Mouse (Mus musculus) heart, postnatal 14 days (tissue): ENCODE data around the gene Majin. TPM values are rescaled to one million over a fixed set of nuclear protein-coding genes. Genes with fewer than 3 reads are reported as not detected.

ENCODE experiments used
- DNase-seq, 2 experiments: peaks; one replicate each; pipeline ENCODE4 v3.0.0; 2021 to 2022
- intact Hi-C: fragments of 180-260 bp; cut with DNase I; formaldehyde crosslinking; loops from one replicate; pipeline ENCODE4 v1.15.1; 2025
- total RNA-seq, 2 experiments: library from RNA; stranded (reverse); gene quantifications; 2 replicates each; pipeline ENCODE4 v1.2.3; 2021

The Majin gene
- total RNA-seq, 2 experiments from 2014 or later = not detected

- no peak for DNase-seq
- intact Hi-C loops = no loop called here
These were observed 41.9 kb downstream of the Majin start, which contains the start of gene Gpha2 for GRCm38 (mm10) chr19:6226135-6226534. TSS of gene Gpha2 (plus strand) at chr19:6226380.

- intact Hi-C loops = no loop called here
- no peak for DNase-seq
These were observed 42.6 kb downstream of the Majin start for GRCm38 (mm10) chr19:6226763-6227162.

GRCm38 (mm10) chr19:6227864-6228263, 43.7 kb downstream of the Majin start:
- no peak for DNase-seq
- intact Hi-C loops = no loop called here

GRCm38 (mm10) chr19:6230411-6230810, 46.2 kb downstream of the Majin start:
- intact Hi-C loops = no loop called here
- DNase-seq = no peak

GRCm38 (mm10) chr19:6231036-6231435, 46.8 kb downstream of the Majin start:
- DNase-seq = no peak
- intact Hi-C loops = no loop called here

GRCm38 (mm10) chr19:6233647-6234046, 49.5 kb downstream of the Majin start:
- intact Hi-C loops = no loop called here
- DNase-seq = no peak

GRCm38 (mm10) chr19:6234337-6235083, 50.3 kb downstream of the Majin start:
- intact Hi-C loops = loop anchor here (5.0 kb wide), 1 partner anchor 92 kb away; the partner anchor contains the start of genes Arl2 and Batf2
- DNase-seq = no peak

GRCm38 (mm10) chr19:6235084-6236052, 51.2 kb downstream of the Majin start, which contains the start of gene Ppp2r5b:
TSS of gene Ppp2r5b (minus strand) at chr19:6235872.
- DNase-seq = peak; percentile 95 to 96
- intact Hi-C loops = loop anchor here (5.0 kb wide), 1 partner anchor 93 kb away; the partner anchor contains the start of genes Arl2 and Batf2

- peak; percentile 89 to 91 for DNase-seq
- intact Hi-C loops = loop anchor here (5.0 kb wide), 1 partner anchor 94 kb away; the partner anchor contains the start of genes Arl2 and Batf2
These were observed 51.9 kb downstream of the Majin start for GRCm38 (mm10) chr19:6236053-6236441.

- no peak for DNase-seq
These were observed 52.7 kb downstream of the Majin start for GRCm38 (mm10) chr19:6236842-6237241.

GRCm38 (mm10) chr19:6238740-6239139, 54.6 kb downstream of the Majin start:
- intact Hi-C loops = loop anchor here (5.0 kb wide), 1 partner anchor 96 kb away; the partner anchor contains the start of genes Arl2 and Batf2
- no peak for DNase-seq

More at GRCm38 (mm10) chr19:6236842-6237241, 52.7 kb downstream of the Majin start:
- intact Hi-C loops = loop anchor here (5.0 kb wide), 1 partner anchor 95 kb away; the partner anchor contains the start of genes Arl2 and Batf2

GRCm38 (mm10) chr19:6240136-6240535, 55.9 kb downstream of the Majin start:
- intact Hi-C loops = no loop called here
- no peak for DNase-seq

- DNase-seq = no peak
- intact Hi-C loops = no loop called here
These were observed 56.5 kb downstream of the Majin start for GRCm38 (mm10) chr19:6240725-6241124.

- intact Hi-C loops = no loop called here
- peak; percentile 98 to 99 for DNase-seq
These were observed 57.3 kb downstream of the Majin start, which contains the start of gene Atg2a for GRCm38 (mm10) chr19:6241274-6242107. TSS of gene Atg2a (plus strand) at chr19:6241668.

- DNase-seq = peak; percentile 47 to 57
- intact Hi-C loops = no loop called here
These were observed 58.1 kb downstream of the Majin start for GRCm38 (mm10) chr19:6242281-6242680.

GRCm38 (mm10) chr19:6243226-6243625, 59.0 kb downstream of the Majin start:
- intact Hi-C loops = no loop called here
- no peak for DNase-seq

- intact Hi-C loops = loop anchor here (5.0 kb wide), 1 partner anchor 701 kb away; no protein-coding TSS in a partner anchor
- no peak for DNase-seq
These were observed 61.6 kb downstream of the Majin start for GRCm38 (mm10) chr19:6245806-6246205.

- intact Hi-C loops = loop anchor here (5.0 kb wide), 1 partner anchor 700 kb away; no protein-coding TSS in a partner anchor
- DNase-seq = no peak
These were observed 63.5 kb downstream of the Majin start for GRCm38 (mm10) chr19:6247526-6248300.

- intact Hi-C loops = no loop called here
- no peak for DNase-seq
These were observed 68.8 kb downstream of the Majin start for GRCm38 (mm10) chr19:6253021-6253420.
